Mouse (Mus musculus) left cerebral cortex, postnatal 36 days (tissue): Measurements from ENCODE around the gene Agps. TPM values are rescaled to one million over a fixed set of nuclear protein-coding genes. Genes with fewer than 3 reads are reported as not detected.

ENCODE experiments used
- DNase-seq, 2 experiments: peaks; one replicate each; pipeline ENCODE4 v3.0.0; 2021 to 2022; ENCODE audit warnings: low spot score in 2 of 2, mixed read lengths in 1 of 2
- intact Hi-C: fragments of 180-260 bp; cut with DNase I; formaldehyde crosslinking; loops from one replicate; pipeline ENCODE4 v1.15.1; 2025
- total RNA-seq, 2 experiments: library from RNA; stranded (reverse); gene quantifications; 2 replicates each; pipeline ENCODE4 v1.2.3; 2021

Agps gene
- 10 to 100 TPM; 36.2 to 40.4 TPM for total RNA-seq

DNA sequence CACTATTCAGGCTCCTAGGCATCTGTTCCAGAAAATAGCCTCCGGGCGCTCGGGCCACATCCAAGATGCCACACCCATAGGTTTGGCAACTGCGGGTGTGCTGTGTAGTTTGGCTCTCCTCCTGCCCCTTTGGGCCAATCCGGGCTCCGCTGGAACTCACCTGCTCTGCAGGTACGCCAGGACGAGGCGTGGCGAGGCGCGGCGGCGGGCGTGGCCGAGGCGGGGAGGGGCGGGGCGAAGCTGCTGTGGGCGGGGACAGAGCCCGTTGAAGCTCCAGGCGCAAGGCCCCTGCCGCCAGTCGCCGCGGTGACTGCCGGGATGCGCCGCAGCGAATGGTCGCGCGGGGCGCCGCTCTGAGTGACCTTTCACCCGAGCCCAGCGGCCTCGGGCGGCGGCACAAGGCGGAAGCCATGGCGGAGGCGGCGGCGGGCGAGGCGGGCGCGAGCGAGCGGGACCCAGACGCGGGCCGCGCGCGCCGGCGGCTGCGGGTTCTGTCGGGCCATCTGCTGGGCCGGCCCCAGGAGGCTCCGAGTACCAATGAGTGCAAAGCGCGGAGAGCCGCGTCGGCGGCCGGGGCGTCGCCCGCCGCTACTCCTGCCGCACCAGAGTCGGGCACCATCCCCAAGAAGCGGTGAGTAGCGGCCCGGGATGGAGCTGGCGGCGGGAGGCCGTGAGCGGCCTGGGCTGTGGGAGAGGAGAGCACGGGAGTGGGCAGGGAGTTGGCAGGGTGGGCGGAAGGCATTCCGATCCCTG, at the start of gene Agps:
Gene Agps, plus strand, starts transcription at position 297 of the 753 bp plus-strand sequence.
- peak; percentile 89 to 90 for DNase-seq
- intact Hi-C loops = no loop called here

DNA sequence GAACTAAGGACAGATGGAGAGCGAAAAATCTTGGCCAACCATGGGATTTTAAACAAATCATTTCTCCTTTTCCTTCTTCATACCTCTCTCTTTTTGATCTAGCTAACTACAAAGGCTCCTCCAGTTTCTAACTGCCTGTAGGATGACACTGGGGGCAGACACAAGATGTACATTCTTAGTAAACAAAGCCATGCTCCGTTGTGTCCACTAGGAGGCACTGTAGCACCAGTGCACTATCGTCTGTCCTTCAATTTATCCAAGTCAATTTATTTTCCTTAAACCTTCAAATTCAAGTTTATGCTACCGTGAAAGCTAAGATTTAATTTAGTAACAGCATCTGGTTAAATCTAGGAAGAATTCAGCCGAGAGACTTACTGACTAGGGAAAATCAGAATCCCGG, 45.9 kb upstream of the Agps start:
- no peak for DNase-seq
- intact Hi-C loops = loop anchor here (5.0 to 10.0 kb wide), 3 partner anchors 96 to 289 kb away; no protein-coding TSS in a partner anchor

DNA sequence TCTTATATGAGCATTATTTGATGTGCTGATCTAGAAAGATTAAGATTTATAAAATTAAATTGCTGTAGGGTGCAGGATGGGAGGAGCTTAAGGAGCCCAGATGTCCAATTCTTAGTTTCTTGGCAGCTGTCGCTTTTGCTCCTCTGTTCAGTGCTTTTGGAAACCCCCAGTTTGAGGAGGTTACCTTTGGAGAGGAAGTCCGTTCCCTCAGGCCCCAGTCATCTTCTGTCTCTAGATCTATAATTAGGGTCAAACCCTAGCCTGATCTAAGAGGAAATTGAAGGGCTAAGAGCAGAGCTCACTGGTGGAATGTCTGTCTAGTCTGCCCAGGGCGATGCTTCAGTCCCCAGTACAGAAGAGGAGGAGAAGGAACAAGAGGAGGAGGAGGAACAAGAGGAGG, 43.5 kb upstream of the Agps start:
- intact Hi-C loops = loop anchor here (5.0 to 10.0 kb wide), 3 partner anchors 94 to 286 kb away; no protein-coding TSS in a partner anchor
- no peak for DNase-seq

DNA sequence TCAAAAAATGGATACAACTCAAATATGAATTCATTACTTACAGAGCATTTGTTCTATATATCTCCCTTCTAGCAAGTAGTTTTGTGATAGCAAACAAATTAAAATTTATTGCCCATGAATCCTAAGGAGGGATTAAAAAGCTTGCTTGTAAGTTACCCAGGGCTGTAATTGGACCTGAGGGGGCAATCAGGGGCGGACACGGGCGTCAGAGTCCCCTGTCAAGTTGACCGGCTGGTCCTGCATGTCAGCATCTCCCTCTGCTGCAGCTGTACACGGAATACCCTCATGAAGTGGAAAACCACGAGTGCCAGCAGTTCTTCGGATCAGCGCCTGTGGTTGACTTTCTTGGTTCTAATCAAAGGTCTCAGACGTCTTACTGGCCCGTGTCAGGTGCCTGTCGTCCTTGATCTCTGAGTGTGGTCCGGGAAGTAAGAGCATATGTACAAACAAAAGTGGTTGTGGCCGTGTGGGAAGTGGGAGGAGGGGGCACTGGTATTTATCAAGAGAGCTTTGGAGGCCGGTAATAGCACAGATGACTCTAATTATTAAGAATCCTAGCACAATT, 41.9 kb upstream of the Agps start:
- DNase-seq = no peak
- intact Hi-C loops = loop anchor here (5.0 to 10.0 kb wide), 3 partner anchors 92 to 285 kb away; no protein-coding TSS in a partner anchor

DNA sequence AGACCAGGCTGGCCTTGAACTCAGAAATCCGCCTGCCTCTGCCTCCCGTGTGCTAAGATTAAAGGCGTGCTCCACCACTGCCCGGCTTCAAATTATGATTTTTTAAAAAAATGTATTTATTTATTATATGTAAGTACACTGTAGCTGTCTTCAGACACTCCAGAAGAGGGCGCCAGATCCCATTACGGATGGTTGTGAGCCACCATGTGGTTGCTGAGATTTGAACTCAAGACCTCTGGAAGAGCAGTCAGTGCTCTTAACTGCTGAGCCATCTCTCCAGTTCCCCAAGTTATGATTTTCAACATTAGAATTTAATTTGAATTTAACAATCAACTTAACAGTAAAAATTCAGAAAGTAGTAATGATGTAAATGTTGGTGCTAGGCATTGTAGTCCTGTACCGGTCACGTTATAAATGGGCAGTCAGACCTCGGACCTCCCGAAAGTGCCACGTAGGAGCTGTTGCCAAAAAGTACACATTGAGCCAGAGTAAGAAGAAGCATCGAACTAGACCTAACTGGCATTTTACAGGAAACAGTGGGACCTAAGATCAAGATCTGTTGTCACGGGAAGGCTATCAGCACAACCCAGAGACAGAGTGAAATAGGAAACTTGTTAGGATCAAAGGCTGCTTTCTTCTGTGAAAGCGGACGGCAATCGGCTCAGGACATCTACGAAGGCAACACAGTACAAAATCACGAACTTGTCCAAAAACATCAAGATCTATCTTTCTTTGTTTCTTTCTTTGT, 40.2 kb upstream of the Agps start:
- DNase-seq = no peak
- intact Hi-C loops = no loop called here

DNA sequence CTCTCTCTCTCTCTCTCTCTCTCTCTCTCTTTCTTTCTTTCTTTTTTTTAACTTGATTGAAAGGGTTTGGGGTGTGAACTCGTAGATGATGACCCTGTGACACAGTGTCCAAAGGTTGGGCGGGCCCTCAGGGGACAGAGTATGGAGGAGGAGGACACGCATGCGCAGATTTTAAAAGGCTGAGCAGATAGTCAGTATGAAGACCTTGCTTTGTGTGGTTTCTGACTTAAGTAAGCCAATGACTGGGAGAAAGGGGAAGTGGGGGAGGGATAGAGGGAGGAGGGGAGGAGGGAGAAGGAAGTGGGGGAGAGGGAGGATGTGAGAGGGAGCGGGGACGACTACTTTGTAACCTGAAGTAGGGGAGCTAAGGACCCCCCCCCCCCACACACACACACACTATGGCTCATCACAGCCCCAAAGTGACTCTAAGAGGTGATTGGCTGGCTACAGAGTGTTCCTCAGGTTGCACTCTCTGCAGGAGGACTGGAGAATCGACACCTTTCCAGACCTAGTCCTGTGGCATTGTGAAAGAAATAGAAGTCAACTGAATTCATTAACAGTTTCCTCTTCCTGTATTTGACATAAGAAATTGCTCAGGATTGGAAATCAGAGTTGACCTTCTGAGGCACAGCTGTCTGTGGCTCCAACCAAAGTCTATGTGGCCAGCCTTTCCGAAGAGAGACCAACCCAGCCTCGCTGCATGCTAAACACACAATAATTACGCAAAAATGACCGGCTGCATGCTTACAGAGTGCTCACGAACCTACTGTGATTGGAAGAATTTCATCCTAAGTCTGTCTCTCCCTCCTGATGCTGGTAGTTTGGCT, 39.4 kb upstream of the Agps start:
- intact Hi-C loops = no loop called here
- no peak for DNase-seq

DNA sequence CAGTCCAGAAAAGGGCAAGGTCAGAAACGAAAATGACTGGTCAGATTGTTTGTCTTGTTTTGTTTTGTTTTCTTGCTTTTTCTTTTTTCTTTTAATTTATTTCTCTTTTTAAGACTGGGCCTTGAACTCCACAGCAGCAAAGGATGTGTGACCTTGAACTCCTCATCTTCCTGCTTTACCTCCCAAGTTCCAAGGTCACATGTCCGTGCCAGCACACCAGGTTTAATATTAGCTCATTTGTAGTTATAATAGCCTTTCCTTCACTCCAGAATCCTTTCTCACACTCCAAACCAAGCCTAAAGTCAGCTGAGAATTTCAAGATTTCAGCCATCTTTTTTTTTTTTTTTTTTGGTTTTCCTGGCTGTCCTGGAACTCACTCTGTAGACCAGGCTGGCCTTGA, 35.8 kb upstream of the Agps start:
- intact Hi-C loops = no loop called here
- DNase-seq = no peak

DNA sequence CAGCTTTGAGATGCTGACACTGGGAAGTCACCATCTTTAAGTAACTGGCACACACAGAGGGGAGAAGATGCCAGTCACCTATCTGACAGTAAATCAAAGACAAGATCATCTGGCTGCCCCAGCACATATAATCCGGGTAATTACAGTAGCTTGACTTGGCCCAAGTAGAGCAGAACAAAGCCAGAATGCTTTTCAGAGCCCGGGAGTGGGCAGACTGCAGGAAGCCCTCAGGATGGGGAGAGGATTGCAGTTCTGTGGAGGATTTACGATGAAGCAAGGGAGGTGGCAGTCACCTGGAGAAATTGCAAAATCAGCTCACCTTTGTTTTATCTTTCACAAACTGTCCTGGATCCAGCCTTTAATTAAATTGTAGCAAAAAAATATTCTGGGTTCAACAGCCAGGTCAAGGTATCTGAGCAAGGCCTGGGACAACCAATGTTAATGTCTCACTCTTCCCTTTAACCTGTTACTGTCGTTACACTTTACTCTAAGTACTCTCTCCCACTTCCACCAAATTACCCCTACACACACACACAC, 33.5 kb upstream of the Agps start:
- no peak for DNase-seq
- intact Hi-C loops = no loop called here

DNA sequence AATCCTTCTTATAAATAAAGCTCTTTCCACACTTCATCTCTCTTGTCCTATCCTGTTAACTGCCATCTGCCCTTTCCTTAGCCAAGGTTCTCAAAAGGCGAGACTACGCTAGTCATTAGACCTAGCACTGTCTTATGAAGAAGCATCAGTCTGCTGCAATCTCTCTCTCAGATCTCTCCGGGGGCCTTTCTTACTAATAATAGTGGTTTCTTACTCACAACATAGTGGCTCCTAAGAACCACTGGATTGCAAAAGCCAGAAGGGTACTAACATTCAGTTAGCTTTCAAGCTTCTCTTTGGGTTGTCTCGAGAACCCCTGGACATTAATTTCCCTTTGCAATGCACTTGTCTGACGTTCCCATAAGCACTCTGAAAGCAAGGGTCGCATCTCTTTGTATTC, 26.2 kb upstream of the Agps start:
- intact Hi-C loops = no loop called here
- no peak for DNase-seq

DNA sequence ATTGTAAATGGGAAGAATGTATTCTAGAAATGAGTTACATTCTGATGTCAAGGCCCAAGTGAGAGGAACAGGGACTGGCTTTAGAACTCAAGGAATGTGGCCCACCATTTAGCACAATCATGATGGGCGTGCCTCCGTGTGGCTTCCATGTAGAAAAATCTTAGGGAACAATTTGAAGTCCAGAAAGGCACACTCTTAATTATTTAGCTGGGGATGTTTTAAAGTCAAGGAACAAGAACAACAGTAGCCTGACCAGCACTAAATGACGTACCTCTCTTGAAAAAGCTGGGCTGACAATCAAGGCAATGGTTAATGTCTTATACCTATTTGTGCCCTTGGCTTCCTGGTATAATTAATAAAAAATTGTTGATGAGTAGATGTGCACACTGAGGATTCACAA, 25.1 kb upstream of the Agps start:
- intact Hi-C loops = no loop called here
- no peak for DNase-seq

DNA sequence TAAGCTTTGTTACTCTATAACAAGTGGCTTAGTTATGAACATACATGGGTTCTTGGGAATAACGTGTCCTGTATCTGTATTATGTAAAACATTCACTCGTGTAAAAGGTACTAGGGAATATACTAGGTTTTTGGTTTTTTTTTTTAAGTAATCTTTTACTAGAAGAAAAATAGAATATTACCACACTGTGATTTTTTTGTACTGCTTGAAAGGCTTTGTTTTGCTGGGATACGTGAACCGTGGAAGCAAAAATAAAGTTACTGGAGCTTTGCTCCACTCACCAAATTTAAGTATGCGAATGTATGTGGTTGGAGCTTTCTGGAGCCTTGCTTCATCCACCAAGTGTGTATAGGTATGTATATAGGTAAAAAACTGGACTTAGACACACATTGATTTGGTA, 24.5 kb upstream of the Agps start:
- intact Hi-C loops = no loop called here
- no peak for DNase-seq

DNA sequence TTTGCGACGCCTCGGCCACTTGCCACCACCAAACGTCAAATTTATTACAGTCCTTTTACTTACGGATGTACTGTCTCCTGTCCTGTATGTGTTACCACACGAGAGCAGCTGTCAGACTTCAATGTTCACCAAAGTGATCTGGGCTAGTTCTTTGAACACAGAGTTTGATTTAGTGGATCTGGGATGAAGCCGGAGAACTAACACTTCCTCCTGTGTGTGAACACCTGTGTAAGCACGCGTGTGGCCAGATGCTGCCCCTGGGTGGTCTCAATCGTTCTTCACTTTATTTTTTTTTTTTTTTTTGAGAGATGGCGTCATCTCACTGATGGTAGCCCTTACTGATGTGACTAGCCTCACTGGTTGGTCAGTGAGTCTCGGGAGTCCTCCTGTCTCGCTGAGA, 17.1 kb upstream of the Agps start:
- intact Hi-C loops = no loop called here
- no peak for DNase-seq

DNA sequence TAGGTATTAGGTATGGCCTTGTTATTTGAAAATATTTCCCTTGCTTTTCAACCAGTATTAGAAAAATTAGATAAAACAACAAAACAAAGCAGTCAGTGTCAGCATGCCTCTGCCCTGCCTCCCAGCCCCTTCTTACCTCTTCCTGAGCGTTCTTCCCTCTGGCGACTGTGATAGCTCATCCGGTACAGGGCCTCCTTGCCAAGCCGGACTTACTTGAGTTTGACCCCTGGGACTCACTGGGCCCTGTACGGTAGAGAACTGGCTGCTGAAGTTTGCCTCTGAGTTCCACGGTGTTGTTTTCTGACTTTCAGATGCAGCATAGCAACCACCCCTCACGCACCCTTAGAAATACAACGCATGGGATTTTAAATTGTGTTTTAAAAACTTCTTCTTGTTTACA, 16.5 kb upstream of the Agps start:
- intact Hi-C loops = no loop called here
- DNase-seq = no peak

DNA sequence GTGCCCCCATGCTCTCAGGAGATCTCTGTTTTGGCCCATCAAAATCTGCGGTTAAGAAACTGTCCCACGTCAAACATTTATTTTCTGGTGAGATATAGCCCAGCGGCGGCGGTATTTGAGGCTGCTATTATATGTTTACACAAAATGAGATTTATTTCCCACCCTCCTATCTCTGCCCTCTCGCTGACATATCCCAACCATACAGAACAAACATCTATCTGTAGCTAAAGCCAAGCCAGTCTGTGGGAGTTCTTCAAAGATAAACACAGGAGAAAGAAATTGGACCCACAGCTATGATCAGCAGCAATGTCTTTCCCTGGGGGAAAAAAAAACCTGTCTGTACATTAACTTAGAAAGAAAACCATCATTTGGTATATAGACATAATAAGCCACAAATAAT, 15.3 kb upstream of the Agps start:
- intact Hi-C loops = no loop called here
- DNase-seq = no peak

DNA sequence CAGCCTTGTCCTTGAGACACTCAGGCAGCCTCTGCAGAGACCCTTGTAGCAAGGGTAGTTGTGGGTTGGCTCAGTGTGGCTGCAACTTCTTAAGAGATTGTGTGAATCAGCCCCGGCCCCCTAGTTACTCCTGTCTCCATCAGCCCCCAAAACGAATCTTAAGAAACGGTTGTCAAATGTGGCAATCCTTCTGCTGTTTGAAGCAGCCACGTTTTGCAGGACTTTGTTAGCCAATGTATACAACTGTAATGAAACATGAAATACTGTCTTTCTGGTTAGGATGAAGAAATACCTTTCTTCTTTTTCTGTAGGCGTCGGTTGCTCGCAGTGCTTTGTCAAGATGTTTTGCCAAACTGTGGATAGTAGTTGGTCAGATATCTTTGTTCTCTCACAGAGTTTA, 13.3 kb upstream of the Agps start:
- intact Hi-C loops = no loop called here
- DNase-seq = no peak

DNA sequence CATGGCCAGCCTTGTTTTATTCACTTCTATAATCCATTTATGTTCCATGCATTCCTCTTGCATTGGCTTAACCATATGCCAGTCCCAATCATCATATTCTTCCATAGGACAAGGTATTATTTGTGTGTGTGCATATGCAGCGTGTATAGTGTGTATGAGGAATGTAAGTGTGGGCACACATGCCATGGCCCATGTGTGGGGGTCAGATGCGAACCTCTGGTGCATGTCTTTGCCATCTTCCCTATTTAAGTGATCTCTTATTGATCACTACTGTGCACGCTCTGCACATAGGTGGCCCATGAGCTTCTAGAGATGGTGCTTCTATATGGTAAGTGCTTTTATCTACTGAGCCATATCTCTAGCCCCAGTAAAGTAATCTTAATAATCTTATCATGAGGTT, 12.2 kb upstream of the Agps start:
- intact Hi-C loops = no loop called here
- no peak for DNase-seq

DNA sequence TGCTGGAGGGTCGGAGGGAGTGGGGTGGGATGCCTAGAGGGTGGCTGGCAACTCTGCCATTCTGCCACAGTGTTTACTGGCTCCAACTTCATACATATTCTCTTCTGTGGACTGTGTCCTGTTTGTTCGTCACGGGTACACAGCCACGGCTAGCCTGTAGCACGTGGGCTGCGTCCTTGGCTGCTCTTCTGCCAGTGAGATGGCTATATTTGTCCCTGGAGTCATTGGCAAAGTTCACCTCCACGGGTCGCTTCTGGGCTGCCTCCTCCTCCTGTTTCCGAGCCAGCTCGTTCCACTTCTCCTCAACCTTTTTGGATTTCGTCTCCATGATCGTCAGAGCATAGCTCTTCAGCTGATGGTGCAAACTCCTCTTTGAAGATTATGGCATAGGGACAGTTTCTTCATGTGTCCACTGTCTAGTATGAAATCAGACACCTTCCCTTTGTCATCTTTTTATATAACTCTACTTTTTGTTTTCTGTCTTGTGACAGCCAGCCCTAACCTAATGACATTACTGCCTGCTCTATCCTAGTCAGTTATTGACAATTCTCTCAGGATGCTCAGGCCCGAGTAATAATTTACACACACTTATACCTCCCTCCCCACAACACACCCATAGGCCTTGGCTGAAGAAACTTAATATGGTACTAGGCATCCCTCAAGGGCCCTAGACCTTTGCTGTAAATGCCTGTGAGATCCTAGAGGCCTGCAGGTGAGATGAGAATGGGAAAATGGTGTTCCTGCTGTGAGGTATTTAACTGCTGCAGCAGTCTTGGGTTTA, 9.8 kb upstream of the Agps start:
- intact Hi-C loops = no loop called here
- DNase-seq = no peak

DNA sequence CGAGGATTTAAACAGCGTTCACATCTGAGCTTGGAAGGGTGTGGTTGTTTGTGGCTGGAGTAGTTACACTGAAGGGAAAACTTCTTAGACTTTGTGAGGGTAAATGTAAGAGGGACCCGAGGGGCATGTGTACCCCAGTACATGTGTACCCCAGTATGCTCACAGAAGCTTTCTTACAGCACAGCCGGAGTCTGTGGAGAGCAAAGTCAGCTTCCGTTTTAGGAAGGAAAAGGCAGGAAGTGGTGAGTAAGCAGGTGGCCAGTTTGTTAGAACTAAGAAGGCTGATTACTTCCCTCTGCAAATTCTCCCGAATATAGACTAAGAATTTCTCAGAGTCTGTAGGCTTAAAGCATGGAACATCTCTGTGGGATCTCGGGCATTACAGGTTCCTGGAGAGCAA, 8.2 kb upstream of the Agps start:
- intact Hi-C loops = no loop called here
- no peak for DNase-seq

DNA sequence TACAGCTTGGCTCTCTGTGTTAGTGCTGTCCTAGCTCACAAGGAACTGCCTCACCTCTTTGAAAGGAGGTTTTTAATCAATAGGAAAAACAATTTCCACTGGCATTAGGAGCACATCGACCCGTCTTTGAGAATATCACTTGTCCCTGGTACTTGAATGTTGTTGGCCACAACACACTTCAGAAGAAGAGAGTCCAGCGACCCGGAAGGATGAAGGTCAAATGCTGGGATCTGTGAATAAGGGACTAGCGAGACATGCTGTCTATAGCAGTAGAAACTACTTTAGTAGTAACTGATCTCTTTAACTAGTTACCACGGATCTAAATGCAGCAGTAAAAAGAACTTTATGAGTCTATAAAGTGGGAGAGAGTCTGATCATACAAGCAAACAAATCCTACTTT, 7.8 kb upstream of the Agps start:
- DNase-seq = no peak
- intact Hi-C loops = no loop called here
